In genomic region chr5:114859253-114859652, GRCm38 (mm10) we compare ENCODE assay signal across 8 mouse cellular contexts. TPM values are rescaled to one million over a fixed set of nuclear protein-coding genes. Genes with fewer than 3 reads are reported as not detected.
DNase-seq lines count a peak whose midpoint lies in the region; ATAC-seq lines count a peak whose summit lies in the region.

No protein-coding gene starts in this region.

- ATAC-seq in frontal cortex, adult (ENCODE audit: low TSS enrichment) = peak; percentile 91
- no peak for ATAC-seq in hindbrain, embryonic 12.5 days (ENCODE audit: low FRiP score)

- peaks cover 16% of the 10 kb centered on the region; the same call in 1 of the 2 replicates for H3K27me3 ChIP-seq in hindbrain, embryonic 12.5 days

- 0 out of 2 replicates have a peak overlapping the region, but pooled peaks have one; percentile 20 for H3K9ac ChIP-seq in hindbrain, embryonic 12.5 days

- peaks cover 5% of the 10 kb centered on the region; the same call in 1 of the 2 replicates for H3K4me1 ChIP-seq in hindbrain, embryonic 12.5 days

- H3K4me3 ChIP-seq in hindbrain, embryonic 12.5 days = peak overlapping the region; percentile 23

- no peaks in the 10 kb centered on the region for H3K36me3 ChIP-seq in hindbrain, embryonic 12.5 days

- peak; percentile 11 for DNase-seq in MEL-GATA-1-ER (ENCODE audit: extremely low read depth, low read depth)
- DNase-seq in cerebellum, adult 8-10 months = peak; percentile 82
- peak; percentile 80 to 86 for DNase-seq in layer of hippocampus, postnatal 10 days (ENCODE audit: low spot score in 2 of 2)
- DNase-seq in lung, postnatal 14 days = peak; percentile 82
- DNase-seq in retina, embryonic 14.5 days (ENCODE audit: low spot score) = peak; percentile 95
- peak; percentile 79 for DNase-seq in urinary bladder, postnatal 14 days (ENCODE audit: low spot score)

- H3K27ac ChIP-seq in hindbrain, embryonic 12.5 days = no peak overlapping the region

- no peaks in the 10 kb centered on the region for H3K9me3 ChIP-seq in hindbrain, embryonic 12.5 days (replicated peaks)

- peak overlapping the region; percentile 53 for H3K4me2 ChIP-seq in hindbrain, embryonic 12.5 days (replicated peaks)

- WGBS in hindbrain, embryonic 12.5 days = 5% methylated on average over 18 of the region's 18 CpGs

RNA-seq across cellular contexts. Expression of gene Gm9936, which starts 0.8 kb away (rescaled TPM):
- polyA plus RNA-seq in hindbrain, embryonic 12.5 days (2016; fragmentation: Nextera tagmentation; extraction: Ambion mirVana) = 0.56 and 0.76 TPM in 2 replicates
- 1 to 10 TPM; 1.2 to 1.6 TPM for total RNA-seq in layer of hippocampus, postnatal 10 days (2021)

RNA-seq across cellular contexts. Expression of gene 4930519G04Rik, which starts 5.8 kb away (rescaled TPM):
- not detected in 2 replicates for polyA plus RNA-seq in hindbrain, embryonic 12.5 days (2016; fragmentation: Nextera tagmentation; extraction: Ambion mirVana)
- total RNA-seq in layer of hippocampus, postnatal 10 days (2021) = not detected

RNA-seq across cellular contexts. Expression of gene 1500011B03Rik, which starts 36.0 kb away (rescaled TPM):
- 165 TPM in 2 replicates for polyA plus RNA-seq in hindbrain, embryonic 12.5 days (2016; fragmentation: Nextera tagmentation; extraction: Ambion mirVana)
- total RNA-seq in layer of hippocampus, postnatal 10 days (2021) = 100 to 1,000 TPM; 154 to 155 TPM

RNA-seq across cellular contexts. Expression of gene Oasl2, which starts 37.5 kb away (rescaled TPM):
- 2.0 and 3.0 TPM in 2 replicates for polyA plus RNA-seq in hindbrain, embryonic 12.5 days (2016; fragmentation: Nextera tagmentation; extraction: Ambion mirVana)
- 1 to 10 TPM in 1 of 2 experiments, under 1 TPM in 1; 0.91 to 1.1 TPM for total RNA-seq in layer of hippocampus, postnatal 10 days (2021)

Comparison
In these comparisons a context has a peak if more than half of its experiments do, and no peak if none do; other contexts are left out.
1. DNase-seq: peak in every context shown above with its lines; median percentile 95 in retina, embryonic 14.5 days; 83 in layer of hippocampus, postnatal 10 days; 82 in cerebellum, adult 8-10 months; 82 in lung, postnatal 14 days; 79 in urinary bladder, postnatal 14 days; 11 in MEL-GATA-1-ER.